Mouse (Mus musculus) urinary bladder, postnatal 14 days (tissue): ENCODE measurements around the gene Sqor.

Experiments used
- DNase-seq: peaks from one replicate; pipeline ENCODE4 v3.0.0; 2021; ENCODE audit warnings: low spot score

Sqor gene

DNA sequence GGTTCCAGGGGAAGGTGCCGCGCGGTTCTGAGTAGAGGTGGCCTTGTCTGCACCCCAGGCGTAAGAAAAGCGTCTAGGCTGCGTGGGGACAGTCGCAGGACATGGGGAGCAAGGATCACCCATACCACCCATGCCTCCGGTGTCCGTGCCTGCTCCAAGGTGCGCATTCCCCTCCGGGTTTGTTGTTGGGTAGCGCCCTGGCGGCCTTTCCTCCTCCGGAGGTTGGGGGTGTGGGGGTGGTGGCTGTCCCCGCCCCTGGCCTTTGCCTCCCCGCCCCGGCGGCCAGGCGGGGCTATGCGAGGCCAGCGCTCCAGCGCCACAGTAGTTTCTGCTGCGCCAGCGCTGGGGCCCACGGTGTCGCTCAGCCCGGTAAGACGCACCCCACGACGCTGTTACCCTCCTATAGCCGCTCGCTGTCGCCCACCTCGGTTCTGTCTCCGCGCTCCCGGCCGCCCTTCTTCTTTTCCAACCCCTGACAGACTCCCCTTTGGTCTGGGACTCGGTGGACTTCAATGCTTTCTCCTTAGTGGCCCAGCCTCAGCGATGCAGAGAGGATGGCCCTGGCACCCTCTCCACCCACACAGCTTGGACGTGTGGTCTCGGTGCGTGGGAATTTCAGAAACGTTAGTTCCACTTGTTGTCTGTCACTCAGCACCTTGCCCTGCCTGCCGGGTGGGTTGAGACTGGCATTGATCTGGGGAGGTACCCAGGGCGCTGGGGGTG, at the start of gene Sqor:
TSS of gene Sqor (plus strand) at position 167 of the 723 bp plus-strand sequence.
- DNase-seq = peak; percentile 83

DNA sequence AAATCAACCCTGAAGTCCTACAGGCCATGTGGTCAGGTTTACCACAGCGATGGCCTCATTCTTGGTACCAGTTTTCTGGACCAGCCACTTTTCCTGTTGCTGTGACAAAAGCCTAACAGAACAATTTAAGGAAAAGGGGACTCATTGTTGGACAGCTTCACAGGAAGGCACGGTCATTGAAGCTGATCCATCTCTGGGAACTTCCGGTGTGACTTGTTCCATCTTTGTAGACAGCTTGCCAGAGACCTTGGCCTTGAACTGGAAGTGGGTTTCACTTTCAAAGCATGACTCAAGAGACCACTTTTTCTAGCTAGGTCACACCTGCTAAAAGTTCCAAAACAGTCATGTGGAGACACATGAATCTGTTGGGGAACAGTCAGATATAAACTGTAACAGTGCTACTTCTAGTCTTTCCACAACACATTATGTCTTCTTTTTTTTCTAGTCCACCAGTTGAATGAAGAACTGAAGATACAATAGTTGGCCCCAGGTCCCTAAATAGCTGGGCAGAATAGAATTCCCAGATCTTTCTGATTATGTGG, 48.7 kb upstream of the Sqor start:
- DNase-seq = no peak

GRCm38 (mm10) chr2:122719232-122719631, 45.8 kb upstream of the Sqor start:
- no peak for DNase-seq

DNA sequence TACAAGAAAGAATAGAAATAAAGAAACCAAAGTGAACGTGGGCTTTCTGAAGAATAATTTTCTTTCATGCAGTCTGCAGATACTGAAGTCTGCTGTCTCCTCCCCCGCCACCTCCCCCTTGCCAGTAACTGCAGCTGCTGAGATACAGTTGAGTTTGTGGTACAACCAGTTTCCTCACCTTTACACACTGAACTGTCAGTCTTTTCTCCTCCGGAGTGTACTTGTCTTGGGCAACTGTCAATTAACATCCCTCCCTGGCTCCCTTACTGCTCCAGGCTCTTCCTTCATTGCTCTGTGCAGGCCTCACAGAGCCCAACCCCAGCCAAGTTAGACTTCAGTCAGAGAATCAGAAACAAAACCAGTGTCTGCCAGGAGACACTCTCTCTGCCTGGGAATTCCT, 44.5 kb upstream of the Sqor start:
- DNase-seq = no peak

GRCm38 (mm10) chr2:122725604-122726003, 39.4 kb upstream of the Sqor start:
- DNase-seq = peak; percentile 39

- DNase-seq = peak; percentile 12
Measured at GRCm38 (mm10) chr2:122731456-122731855, 33.6 kb upstream of the Sqor start.

- DNase-seq = peak; percentile 90
Measured at GRCm38 (mm10) chr2:122737894-122738830, 26.9 kb upstream of the Sqor start, which contains the start of gene Bloc1s6. Bloc1s6 (plus strand) TSS chr2:122738503.

DNA sequence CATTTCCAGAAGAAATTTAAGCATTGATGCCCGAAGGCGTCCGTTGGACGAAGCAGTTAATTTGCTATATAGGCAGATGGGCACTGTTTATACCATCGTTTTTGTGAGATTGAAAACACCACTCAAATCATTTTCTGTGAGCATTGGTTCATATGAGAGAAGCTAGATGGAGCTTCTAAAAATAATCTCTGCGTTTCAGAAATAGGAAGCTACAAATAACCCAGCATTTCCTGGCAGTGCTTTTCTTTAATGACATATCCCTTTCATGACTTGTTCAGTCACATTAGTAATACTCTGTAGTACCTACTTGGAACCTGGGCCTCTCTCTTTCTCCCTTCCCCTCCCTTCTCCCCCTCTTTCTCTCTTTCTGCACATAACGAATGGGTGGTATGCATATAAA, 26.0 kb upstream of the Sqor start:
- no peak for DNase-seq

DNA sequence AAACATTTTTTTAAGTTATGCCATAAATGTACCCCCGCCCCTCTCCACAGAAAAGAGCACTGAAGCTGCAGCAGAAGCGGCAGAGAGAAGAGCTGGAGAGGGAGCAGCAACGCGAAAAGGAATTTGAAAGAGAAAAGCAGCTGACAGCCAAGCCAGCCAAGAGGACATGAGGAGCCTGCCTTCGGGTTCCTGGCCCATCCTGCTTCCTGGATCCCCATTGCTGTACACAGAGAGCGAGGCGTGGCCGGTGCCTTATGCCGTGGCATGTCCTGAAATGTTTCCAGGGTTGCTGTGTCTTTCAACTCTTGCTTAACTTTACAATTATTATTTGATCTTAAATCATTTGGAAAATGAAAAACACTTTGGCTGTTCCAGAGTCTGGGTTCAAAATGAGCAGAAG, 18.6 kb upstream of the Sqor start:
- peak; percentile 10 for DNase-seq

GRCm38 (mm10) chr2:122753739-122754343, 11.2 kb upstream of the Sqor start:
- peak; percentile 54 for DNase-seq

DNA sequence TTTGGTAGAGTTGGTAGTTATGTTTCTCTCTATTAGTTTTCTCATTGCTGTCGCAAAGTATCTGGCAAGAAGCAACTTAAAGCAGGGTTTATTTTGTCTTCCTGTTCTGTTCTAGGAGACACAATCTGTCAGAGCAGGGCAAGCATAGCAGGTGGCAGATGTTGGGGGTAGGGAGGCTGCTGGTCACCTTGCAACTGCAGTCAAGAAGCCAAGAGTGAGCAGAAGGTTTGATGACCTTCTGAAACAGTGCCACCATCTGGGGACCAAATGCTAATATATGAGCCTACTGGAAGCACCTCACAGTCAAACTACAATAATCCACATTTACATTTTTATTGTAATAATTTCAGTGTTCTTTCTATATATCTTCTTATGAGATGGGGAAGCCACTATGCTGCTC, 5.2 kb upstream of the Sqor start:
- DNase-seq = no peak

GRCm38 (mm10) chr2:122762991-122763390, 2.0 kb upstream of the Sqor start:
- DNase-seq = no peak

- no peak for DNase-seq
Measured at GRCm38 (mm10) chr2:122764526-122764925, 511 bp upstream of the Sqor start.

DNA sequence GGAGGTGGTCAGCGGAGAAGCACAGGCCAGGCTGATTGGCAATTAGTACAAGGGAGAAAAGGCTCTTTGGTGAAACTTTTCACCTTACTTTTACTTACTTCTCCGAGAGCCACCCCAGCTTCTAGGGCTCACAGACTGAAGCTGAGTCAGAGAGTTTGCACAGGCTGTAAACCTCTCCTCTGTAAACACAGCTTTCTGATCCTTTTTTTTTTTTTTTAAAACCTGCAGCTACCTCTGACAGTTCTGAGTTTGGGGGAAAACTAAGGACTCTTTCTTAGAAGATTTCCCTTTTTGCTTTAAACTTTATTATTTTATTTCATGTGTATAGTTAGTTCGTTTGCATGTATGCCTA, 733 bp downstream of the Sqor start:
- DNase-seq = no peak

DNA sequence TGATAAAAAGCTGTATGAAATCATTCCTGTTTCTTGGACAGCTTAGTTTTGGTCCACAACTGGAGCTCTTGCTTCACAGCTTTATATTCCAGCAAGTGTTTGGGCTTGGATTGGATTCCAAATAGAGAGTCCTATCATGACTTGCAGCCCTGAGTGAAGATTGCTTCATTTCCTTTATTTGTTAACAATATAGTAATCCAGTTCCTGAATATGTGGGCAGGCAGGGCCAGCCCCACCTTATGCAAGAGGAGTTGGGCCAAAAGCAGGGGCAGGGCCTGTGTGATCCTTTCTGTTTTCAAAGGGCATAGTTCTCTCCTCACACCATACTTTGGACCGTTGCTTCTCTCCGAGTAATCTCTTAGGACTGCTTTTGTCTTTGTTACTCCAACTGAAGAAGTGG, 6.0 kb downstream of the Sqor start:
- DNase-seq = peak; percentile 20

GRCm38 (mm10) chr2:122772899-122773298, 7.9 kb downstream of the Sqor start:
- DNase-seq = no peak

DNA sequence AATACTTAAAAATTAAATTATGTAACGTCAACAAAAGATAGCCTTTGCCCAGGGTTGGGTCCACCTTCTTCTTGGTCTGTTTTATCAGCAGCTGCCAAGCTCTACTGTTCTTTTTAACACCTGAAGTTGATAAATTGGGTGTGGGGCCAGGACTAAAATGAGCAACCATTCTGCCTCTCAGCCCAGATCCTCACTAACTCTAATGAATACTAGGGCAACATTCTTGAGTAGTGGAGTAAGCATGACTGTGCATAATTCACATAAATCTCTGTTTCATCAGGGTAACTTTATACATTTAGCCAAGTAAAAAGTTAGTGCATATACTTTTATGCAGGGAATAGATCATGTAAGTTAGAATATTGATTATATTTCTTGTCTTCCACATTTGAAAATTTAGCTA, 10.5 kb downstream of the Sqor start:
- DNase-seq = no peak

DNA sequence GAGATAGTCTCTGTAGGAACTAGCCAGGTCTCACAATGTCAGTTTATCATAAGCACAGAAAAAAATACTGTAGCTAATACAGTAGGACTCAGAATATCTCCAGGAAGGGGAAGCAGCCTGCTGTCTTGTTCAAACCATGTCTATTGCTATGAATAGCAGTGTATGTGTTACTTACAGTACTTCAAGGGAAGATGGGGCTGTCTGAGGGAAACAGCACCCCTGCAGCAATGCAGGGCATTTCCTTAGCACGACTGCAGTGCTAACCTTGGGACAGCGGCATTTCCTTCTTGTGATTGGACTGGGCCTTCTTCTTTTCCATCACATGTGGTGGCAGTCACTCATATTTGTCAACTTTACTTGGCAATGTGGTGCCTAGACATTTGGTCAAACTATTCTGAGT, 11.8 kb downstream of the Sqor start:
- no peak for DNase-seq

GRCm38 (mm10) chr2:122779967-122780366, 14.9 kb downstream of the Sqor start:
- no peak for DNase-seq

GRCm38 (mm10) chr2:122780447-122780846, 15.4 kb downstream of the Sqor start:
- DNase-seq = no peak

- no peak for DNase-seq
Measured at GRCm38 (mm10) chr2:122781590-122782356, 16.7 kb downstream of the Sqor start.

GRCm38 (mm10) chr2:122783730-122784129, 18.7 kb downstream of the Sqor start:
- no peak for DNase-seq
